Mouse (Mus musculus): ENCODE results near the gene Fam53b.

- TF ChIP-seq GATA1 (IDR thresholded peaks at IDR 0.05; ENCODE audit: borderline replicate concordance, low read length) (no peak), FLI1 (IDR thresholded peaks at IDR 0.05; ENCODE audit: low read length) (no peak)
These were observed 2.8 kb downstream of the Fam53b start for GRCm38 (mm10) chr7:132810879-132811278.

Measured in megakaryocyte, embryonic 14.5 days (primary cell).